ENCODE assay signal across 15 mouse cellular contexts in genomic region chr1:183763864-183764726, GRCm38 (mm10).
DNase-seq lines count a peak whose midpoint lies in the region; ATAC-seq and TF ChIP-seq lines count a peak whose summit lies in the region.
"Had no signal": no experiment of that assay in that cellular context is flagged by ENCODE, and none has a peak within 500 bp of the region (broad histone marks: within the 10 kb centered on the region; RNA-seq: fewer than 3 reads in every experiment).

No protein-coding gene starts in this region.

- H3K9ac ChIP-seq in intestine, postnatal 0 days (ENCODE audit: low read depth, low read length): no peak overlapping the region
- H3K9ac ChIP-seq in forebrain, embryonic 15.5 days (replicated peaks): no peak overlapping the region
- H3K9ac ChIP-seq: hindbrain, embryonic 14.5 days; neural tube, embryonic 13.5 days had no signal

- no peaks in the 10 kb centered on the region for H3K27me3 ChIP-seq in intestine, postnatal 0 days (replicated peaks; ENCODE audit: control insufficient read depth, insufficient read depth, low read length)
- H3K27me3 ChIP-seq in forebrain, embryonic 15.5 days: no peaks in the 10 kb centered on the region
- H3K27me3 ChIP-seq: megakaryocyte, embryonic 14.5 days; neural tube, embryonic 13.5 days had no signal

- no peak overlapping the region for H3K4me2 ChIP-seq in intestine, postnatal 0 days (replicated peaks; ENCODE audit: low read depth)
- H3K4me2 ChIP-seq in forebrain, embryonic 15.5 days (replicated peaks): no peak overlapping the region
- H3K4me2 ChIP-seq: hindbrain, embryonic 14.5 days; neural tube, embryonic 13.5 days had no signal

- H3K27ac ChIP-seq in intestine, postnatal 0 days (ENCODE audit: low read depth, low read length): no peak overlapping the region
- no peak overlapping the region for H3K27ac ChIP-seq in forebrain, embryonic 15.5 days (replicated peaks)
- H3K27ac ChIP-seq: forebrain, embryonic 10.5 days; heart, embryonic 10.5 days; hindbrain, embryonic 14.5 days; neural tube, embryonic 13.5 days had no signal

- 38% methylated on average over 11 of the region's 11 CpGs for WGBS in intestine, postnatal 0 days
- WGBS in large intestine, adult 2 months: 32% methylated on average over 11 of the region's 11 CpGs
- WGBS in forebrain, embryonic 15.5 days: 57% methylated on average over 11 of the region's 11 CpGs

- H3K9me3 ChIP-seq in intestine, postnatal 0 days (ENCODE audit: control insufficient read depth): no peaks in the 10 kb centered on the region
- H3K9me3 ChIP-seq in forebrain, embryonic 15.5 days: no peaks in the 10 kb centered on the region
- H3K9me3 ChIP-seq: forebrain, embryonic 10.5 days; heart, embryonic 10.5 days; neural tube, embryonic 13.5 days had no signal

- no peak for TF ChIP-seq CTCF in intestine, postnatal 0 days (IDR thresholded peaks at IDR 0.05; ENCODE audit: low read depth)

- DNase-seq in embryo, embryonic 10 days (ENCODE audit: low spot score): peak; percentile 33
- no peak for DNase-seq in embryo, embryonic 9.5 days (ENCODE audit: extremely low spot score)
- peak; percentile 58 for DNase-seq in MN1 (ENCODE audit: low spot score)
- DNase-seq in large intestine, adult 2 months (ENCODE audit: low read depth, low spot score): peak; percentile 7
- no peak for DNase-seq in layer of hippocampus, adult 8-10 months (ENCODE audit: low spot score in 2 of 2)
- DNase-seq in layer of hippocampus, adult 18-20 months (ENCODE audit: low spot score in 2 of 2): no peak
- DNase-seq: adrenal gland, postnatal 14 days; right cerebral cortex, postnatal 4 days had no signal

- peak; percentile 93 for ATAC-seq in intestine, postnatal 0 days
- ATAC-seq in forebrain, embryonic 15.5 days (replicated peaks): no peak

- no peaks in the 10 kb centered on the region for H3K36me3 ChIP-seq in intestine, postnatal 0 days (ENCODE audit: control insufficient read depth, insufficient read depth)
- no peaks in the 10 kb centered on the region for H3K36me3 ChIP-seq in forebrain, embryonic 15.5 days
- H3K36me3 ChIP-seq: forebrain, embryonic 10.5 days; heart, embryonic 10.5 days; neural tube, embryonic 13.5 days had no signal

- H3K4me3 ChIP-seq in intestine, postnatal 0 days (ENCODE audit: low read depth, low read length): no peak overlapping the region
- no peak overlapping the region for H3K4me3 ChIP-seq in forebrain, embryonic 15.5 days
- H3K4me3 ChIP-seq: forebrain, embryonic 10.5 days; heart, embryonic 10.5 days; megakaryocyte, embryonic 14.5 days; neural tube, embryonic 13.5 days had no signal

- no peaks in the 10 kb centered on the region for H3K4me1 ChIP-seq in intestine, postnatal 0 days (replicated peaks; ENCODE audit: control insufficient read depth, insufficient read depth, low read length)
- H3K4me1 ChIP-seq in forebrain, embryonic 15.5 days: no peaks in the 10 kb centered on the region
- H3K4me1 ChIP-seq: forebrain, embryonic 10.5 days; heart, embryonic 10.5 days; megakaryocyte, embryonic 14.5 days; neural tube, embryonic 13.5 days had no signal

Comparison
In these comparisons a context has a peak if more than half of its experiments do, and no peak if none do; other contexts are left out.
1. DNase-seq: peak in embryo, embryonic 10 days (single experiment), MN1 (single experiment) and large intestine, adult 2 months (single experiment); none in embryo, embryonic 9.5 days (single experiment), layer of hippocampus, adult 8-10 months (0 of 2) and layer of hippocampus, adult 18-20 months (0 of 2).